Mouse (Mus musculus): ENCODE results near the gene Bend5.

Gene Bend5

DNA sequence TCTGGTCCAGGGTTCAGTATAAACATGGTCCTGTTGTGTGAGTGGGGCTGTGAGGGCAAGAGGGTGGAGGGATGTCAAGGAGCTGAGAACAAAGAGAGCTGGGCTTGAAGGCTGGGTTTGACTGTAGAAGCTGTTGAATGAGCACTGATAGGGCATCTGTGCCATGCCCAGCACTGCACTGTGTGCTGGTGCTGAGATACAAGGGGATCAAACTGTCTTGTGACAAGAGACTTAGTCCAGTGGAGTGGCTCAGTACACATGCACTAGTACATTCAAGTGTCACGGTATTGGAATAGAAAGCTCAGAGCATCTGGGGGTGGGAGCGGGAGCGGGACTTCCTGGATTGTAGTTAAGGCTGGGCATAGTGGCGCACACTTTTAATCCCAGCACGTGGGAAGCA is 71.4 kb downstream of the Bend5 start:
- no peak for DNase-seq (ENCODE audit: low spot score in 2 of 2)

DNA sequence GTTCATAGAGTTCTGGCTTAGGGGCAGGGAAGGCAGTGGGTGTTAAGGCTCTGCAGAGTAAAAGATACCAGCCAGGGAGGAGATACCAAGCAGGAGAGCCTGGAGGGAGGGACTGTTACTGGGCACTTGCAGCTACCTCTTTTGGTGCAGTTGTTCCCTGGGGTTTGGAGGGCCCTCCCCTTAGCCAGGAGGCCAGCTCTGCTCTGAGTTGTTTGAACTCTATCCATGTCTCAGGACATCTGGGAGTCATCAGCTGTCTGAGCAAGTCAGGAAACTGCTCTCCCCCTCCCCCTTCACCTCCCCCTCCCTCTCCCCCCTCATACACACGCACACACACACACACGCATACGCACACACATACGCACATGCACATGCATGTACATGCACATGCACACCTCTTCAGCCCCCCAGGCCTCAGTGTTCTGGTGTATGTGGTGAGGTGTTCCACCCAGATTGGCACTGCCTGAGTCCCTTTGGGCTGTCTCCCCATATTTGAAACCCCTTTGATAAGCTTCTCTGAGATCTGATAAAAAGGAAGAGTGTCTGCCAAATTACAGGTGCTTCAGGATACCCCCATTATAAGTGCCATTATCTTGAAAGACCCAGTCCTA is 72.5 kb downstream of the Bend5 start:
- no peak for DNase-seq (ENCODE audit: low spot score in 2 of 2)

DNA sequence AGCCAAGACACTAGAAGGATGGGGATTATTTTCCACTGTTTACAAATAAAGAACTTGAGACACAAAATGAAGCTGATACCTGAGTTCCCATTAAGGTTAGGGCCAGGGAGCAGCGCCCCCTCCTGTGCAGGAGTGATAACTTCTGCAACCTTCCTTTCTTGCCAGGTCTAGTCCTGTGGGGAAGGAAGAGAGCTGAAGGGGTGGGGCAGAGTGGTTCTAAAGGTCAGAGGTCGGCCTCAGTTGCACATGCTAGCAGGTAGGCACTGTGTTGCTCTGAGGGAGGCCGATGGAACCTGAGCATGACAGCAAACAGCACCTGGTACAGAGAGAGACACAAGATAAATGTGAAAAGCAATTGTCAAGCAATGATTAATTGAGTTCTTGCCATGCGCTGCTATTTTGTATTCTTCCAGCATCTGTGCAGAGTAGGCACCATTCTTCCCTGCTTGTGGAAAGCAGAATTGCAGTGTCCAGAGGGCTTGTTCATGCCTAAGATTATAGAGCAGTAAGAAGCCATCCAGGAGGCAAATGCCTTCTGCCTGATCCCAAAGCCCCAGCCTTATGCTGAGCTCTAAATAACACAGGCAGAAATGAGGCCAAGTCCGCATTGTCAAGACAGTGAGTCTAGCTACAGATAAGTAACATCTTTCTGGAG is 79.1 kb downstream of the Bend5 start:
- no peak for DNase-seq (ENCODE audit: low spot score in 2 of 2)

DNA sequence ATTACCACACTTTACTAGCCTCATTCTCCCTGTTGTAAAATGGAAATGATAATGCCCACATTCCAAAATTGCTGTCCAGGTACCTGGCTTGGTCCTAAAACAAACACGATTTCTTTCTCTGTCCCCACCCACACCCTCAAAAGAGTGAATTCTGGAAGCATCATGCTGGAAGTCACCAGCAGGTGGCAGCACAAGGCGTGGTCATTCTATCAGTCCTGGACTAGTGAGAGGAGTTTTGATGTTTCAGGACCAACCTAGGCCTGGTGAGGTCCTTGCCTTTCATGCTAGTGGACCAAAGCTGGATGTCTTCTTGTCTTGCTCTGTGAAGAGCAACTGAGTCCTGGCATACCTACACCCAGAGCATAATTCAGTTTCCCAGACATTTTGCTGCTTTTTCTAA is 81.1 kb downstream of the Bend5 start:
- DNase-seq (ENCODE audit: low spot score in 2 of 2), result peak; percentile 61 to 75

DNA sequence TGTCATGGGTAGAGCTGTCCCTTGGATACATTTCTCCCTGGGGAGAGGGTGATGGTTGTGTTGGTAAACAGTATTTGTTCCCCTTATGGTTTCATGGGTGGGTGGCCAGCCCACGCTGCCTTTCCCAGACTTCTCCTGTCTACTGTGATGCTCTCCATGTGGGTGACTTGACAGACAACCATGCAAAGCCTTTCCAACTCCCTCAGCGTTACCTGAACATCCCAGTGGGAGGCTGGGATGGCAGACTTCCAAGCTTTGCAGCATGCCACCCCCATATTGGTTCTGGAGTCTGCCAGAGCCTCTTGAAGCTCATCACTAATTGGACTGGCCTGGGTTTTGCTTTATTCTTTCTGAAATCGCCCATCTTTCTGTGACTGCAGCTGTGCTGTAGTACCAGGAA is 83.9 kb downstream of the Bend5 start:
- DNase-seq (ENCODE audit: low spot score in 2 of 2), result no peak

DNA sequence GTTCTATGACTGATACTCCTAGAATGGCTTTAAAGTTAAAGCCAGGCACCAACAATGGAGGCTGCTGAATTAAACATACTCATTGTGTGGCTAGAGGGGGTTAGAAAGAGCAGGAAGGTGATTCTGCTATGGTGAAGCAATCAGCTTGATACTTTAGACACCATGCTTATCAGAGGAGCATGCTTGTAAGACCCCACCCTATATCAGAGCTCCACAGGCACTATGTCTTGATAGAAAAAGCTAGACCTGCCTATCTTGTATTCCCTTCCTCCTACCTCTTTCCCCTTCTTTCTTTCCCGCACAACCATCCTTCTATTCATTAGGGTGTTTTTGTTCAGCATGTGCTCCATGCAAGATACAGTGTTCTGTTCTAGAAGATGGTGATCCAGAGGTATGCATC is 86.6 kb downstream of the Bend5 start:
- DNase-seq (ENCODE audit: low spot score in 2 of 2), result no peak

DNA sequence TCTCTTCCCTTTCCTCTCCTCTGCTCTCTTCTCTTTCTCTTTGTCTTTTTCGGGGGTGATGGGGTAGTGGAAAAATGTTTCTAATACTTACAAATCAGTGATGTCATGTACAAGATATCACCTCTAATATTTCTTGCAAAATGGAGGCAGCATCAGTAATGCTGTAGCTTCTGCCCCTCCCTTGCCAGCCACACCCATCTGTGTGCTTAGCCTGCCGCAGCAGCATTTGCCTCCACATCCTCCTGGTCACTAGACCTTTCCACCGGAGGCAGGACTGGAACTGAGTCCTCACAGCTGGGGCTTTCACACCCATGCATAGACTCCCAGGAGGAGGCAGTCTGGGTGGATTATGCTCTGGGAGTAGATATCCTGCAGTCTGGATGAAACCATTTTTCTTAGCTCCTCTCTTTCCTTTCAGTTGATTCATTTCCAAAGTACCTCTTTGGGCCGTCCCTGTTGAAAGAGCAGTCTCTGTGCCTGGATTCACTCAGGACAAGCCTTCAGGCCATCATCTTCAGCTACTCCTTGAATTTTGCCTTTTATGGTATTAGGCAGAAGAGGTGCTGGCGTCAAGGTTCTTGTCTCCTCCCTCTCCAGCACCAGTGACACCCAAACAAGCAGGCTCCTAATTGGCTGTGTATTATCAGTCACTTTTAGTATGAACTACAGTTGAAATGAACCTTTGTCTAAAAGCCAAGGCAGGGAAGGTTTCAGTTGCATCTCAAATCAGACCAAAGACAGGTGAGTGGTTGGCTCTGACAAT is 88.3 kb downstream of the Bend5 start:
- DNase-seq (ENCODE audit: low spot score in 2 of 2), result no peak

DNA sequence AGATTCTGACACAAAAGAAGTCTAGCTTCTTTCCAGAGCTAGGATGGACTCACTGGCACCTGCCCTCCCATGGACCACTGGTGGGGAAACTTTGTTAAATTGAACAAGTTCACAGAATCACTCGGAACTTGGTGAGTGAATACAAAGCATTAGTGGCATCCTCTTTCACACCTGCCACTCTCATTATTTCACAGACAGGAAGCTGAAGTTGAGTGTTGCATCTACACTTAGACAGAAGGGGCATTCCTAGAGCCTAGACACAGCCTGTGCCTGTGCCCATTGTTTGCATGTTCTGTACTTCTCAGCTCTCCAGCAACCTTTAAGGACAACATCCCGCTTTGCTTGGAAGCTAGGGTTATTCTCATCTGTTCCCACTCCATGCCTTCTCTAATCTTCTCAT is 90.1 kb downstream of the Bend5 start:
- no peak for DNase-seq (ENCODE audit: low spot score in 2 of 2)
